Mouse (Mus musculus) small intestine, adult 2 months (tissue): ENCODE data around the gene Atp6v0a4. TPM values are rescaled to one million over a fixed set of nuclear protein-coding genes. Genes with fewer than 3 reads are reported as not detected.

Experiments used
- H3K27ac ChIP-seq: fragments of 200-500 bp; 2 replicates; pipeline ENCODE4 v1.5.1; 2012; ENCODE audit warnings: low read depth, low read length, control low read depth, inconsistent platforms; ENCODE audit not compliant: insufficient read depth
- H3K27me3 ChIP-seq: fragments of 200-500 bp; 2 replicates; pipeline ENCODE4 v1.6.1; 2012; ENCODE audit warnings: mild to moderate bottlenecking, moderate library complexity, low read length, inconsistent platforms; ENCODE audit not compliant: control insufficient read depth, insufficient read depth
- H3K36me3 ChIP-seq: fragments of 200-500 bp; 2 replicates; pipeline ENCODE4 v1.6.1; 2012; ENCODE audit warnings: mild to moderate bottlenecking, low read length, control low read depth, inconsistent platforms; ENCODE audit not compliant: control insufficient read depth, insufficient read depth
- H3K4me1 ChIP-seq: fragments of 200-500 bp; 2 replicates; pipeline ENCODE4 v1.6.1; 2012; ENCODE audit warnings: low read length, inconsistent platforms, mixed read lengths; ENCODE audit not compliant: control insufficient read depth, insufficient read depth, insufficient read length
- H3K4me3 ChIP-seq: fragments of 200-500 bp; 2 replicates; pipeline ENCODE4 v1.5.1; 2012; ENCODE audit warnings: low read depth, mild to moderate bottlenecking, control low read depth, inconsistent platforms, low read length, moderate library complexity
- CTCF ChIP-seq: fragments of 200-500 bp; IDR thresholded peaks from 2 replicates; pipeline ENCODE4 v1.5.1; 2012; ENCODE audit warnings: low read depth, mild to moderate bottlenecking, control low read depth, inconsistent platforms, low read length, moderate library complexity, mixed read lengths; ENCODE audit not compliant: insufficient replicate concordance, insufficient read length; ENCODE audit errors: extremely low read depth
- POLR2A ChIP-seq: fragments of 200-500 bp; IDR thresholded peaks from 2 replicates; pipeline ENCODE4 v1.6.1; 2012; ENCODE audit warnings: low read depth, mild to moderate bottlenecking, control low read depth, inconsistent platforms, low read length, moderate library complexity
- WGBS: fragments of 180-500 bp; shearing (Covaris S2); methylation state at CpG from one replicate; pipeline ENCODE4 v1.1.7; 2018; 5-methylcytosine and 5-hydroxymethylcytosine counted together
- polyA plus RNA-seq: library from polyadenylated mRNA; depleted of rRNA; stranded (reverse); fragments of >200 nt; gene quantifications from 2 replicates; pipeline ENCODE4 v1.2.3, GENCODE M21; 2012

Atp6v0a4 gene
- polyA plus RNA-seq, 1 experiment: not detected

- Histone ChIP-seq H3K4me1 (peaks cover 5% of the 10 kb centered on the region; the same call in 1 of the 2 replicates), H3K27ac (no peak overlapping the region), H3K36me3 (no peaks in the 10 kb centered on the region), H3K4me3 (no peak overlapping the region), H3K27me3 (no peaks in the 10 kb centered on the region)
- TF ChIP-seq POLR2A: no peak
- no peak for TF ChIP-seq CTCF
- 18% methylated on average over 9 of the region's 9 CpGs for WGBS
Measured at GRCm38 (mm10) chr6:38144161-38144998, 20.0 kb upstream of the Atp6v0a4 start.

GRCm38 (mm10) chr6:38140402-38140801 lies 16.0 kb upstream of the Atp6v0a4 start:
- Histone ChIP-seq H3K4me1 (peaks cover 5% of the 10 kb centered on the region; the same call in 1 of the 2 replicates), H3K4me3 (no peak overlapping the region), H3K36me3 (no peaks in the 10 kb centered on the region), H3K27ac (no peak overlapping the region), H3K27me3 (no peaks in the 10 kb centered on the region)
- WGBS: 94% methylated on average over 9 of the region's 9 CpGs
- TF ChIP-seq POLR2A (no peak), CTCF (no peak)

GRCm38 (mm10) chr6:38139086-38139485 lies 14.7 kb upstream of the Atp6v0a4 start:
- H3K27ac ChIP-seq: no peak overlapping the region
- no peak for TF ChIP-seq CTCF
- TF ChIP-seq POLR2A: no peak
- 92% methylated on average over 3 of the region's 3 CpGs for WGBS
- H3K4me1 ChIP-seq: peaks cover under 1% of the 10 kb centered on the region; the same call in 1 of the 2 replicates
- H3K27me3 ChIP-seq: no peaks in the 10 kb centered on the region
- no peaks in the 10 kb centered on the region for H3K36me3 ChIP-seq
- H3K4me3 ChIP-seq: no peak overlapping the region

- WGBS: 77% methylated on average over 8 of the region's 8 CpGs
- Histone ChIP-seq H3K27me3 (no peaks in the 10 kb centered on the region), H3K27ac (no peak overlapping the region), H3K4me3 (no peak overlapping the region), H3K4me1 (no peaks in the 10 kb centered on the region), H3K36me3 (no peaks in the 10 kb centered on the region)
- no peak for TF ChIP-seq POLR2A
- TF ChIP-seq CTCF: no peak
Measured at GRCm38 (mm10) chr6:38134806-38135559, 10.6 kb upstream of the Atp6v0a4 start.

- H3K4me3 ChIP-seq: no peak overlapping the region
- no peaks in the 10 kb centered on the region for H3K4me1 ChIP-seq
- no peaks in the 10 kb centered on the region for H3K36me3 ChIP-seq
- 73% methylated on average over 4 of the region's 4 CpGs for WGBS
- no peaks in the 10 kb centered on the region for H3K27me3 ChIP-seq
- no peak overlapping the region for H3K27ac ChIP-seq
- TF ChIP-seq CTCF: no peak
- TF ChIP-seq POLR2A: no peak
Measured at GRCm38 (mm10) chr6:38131801-38132231, 7.4 kb upstream of the Atp6v0a4 start.

GRCm38 (mm10) chr6:38129883-38130282 lies 5.5 kb upstream of the Atp6v0a4 start:
- H3K27me3 ChIP-seq: no peaks in the 10 kb centered on the region

GRCm38 (mm10) chr6:38128115-38128514 lies 3.7 kb upstream of the Atp6v0a4 start:
- TF ChIP-seq CTCF (no peak), POLR2A (no peak)
- no peak overlapping the region for H3K27ac ChIP-seq
- H3K4me1 ChIP-seq: no peaks in the 10 kb centered on the region; the same call in 1 of the 2 replicates
- 82% methylated on average over 14 of the region's 14 CpGs for WGBS
- H3K36me3 ChIP-seq: no peaks in the 10 kb centered on the region
- H3K27me3 ChIP-seq: no peaks in the 10 kb centered on the region
- no peak overlapping the region for H3K4me3 ChIP-seq

More at GRCm38 (mm10) chr6:38129883-38130282, 5.5 kb upstream of the Atp6v0a4 start:
- 97% methylated on average over 5 of the region's 5 CpGs for WGBS
- TF ChIP-seq CTCF (peak; percentile 9; the same call in 1 of the 2 replicates), POLR2A (no peak)
- no peaks in the 10 kb centered on the region for H3K36me3 ChIP-seq
- H3K27ac ChIP-seq: no peak overlapping the region
- H3K4me1 ChIP-seq: no peaks in the 10 kb centered on the region
- no peak overlapping the region for H3K4me3 ChIP-seq
